16 mouse cellular contexts compared by ENCODE assay signal in genomic region chr3:59270811-59271210, GRCm38 (mm10). TPM values are rescaled to one million over a fixed set of nuclear protein-coding genes. Genes with fewer than 3 reads are reported as not detected.
DNase-seq lines count a peak whose midpoint lies in the region.
"Had no signal": no experiment of that assay in that cellular context is flagged by ENCODE, and none has a peak within 500 bp of the region (broad histone marks: within the 10 kb centered on the region; RNA-seq: fewer than 3 reads in every experiment).

No protein-coding gene starts in this region.

- DNase-seq in cerebellum, adult 11-12 months: peak; percentile 36
- DNase-seq in cerebellum, adult 11 months: no peak
- DNase-seq in cerebellum, adult 18-20 months: peak; percentile 31 to 52
- peak; percentile 30 for DNase-seq in cerebellum, adult 9-11 months
- no peak for DNase-seq in right cerebral cortex, postnatal 25 days
- no peak for DNase-seq in thymus, adult 18-20 months
- no peak for DNase-seq in gastrocnemius, adult 18-20 months (ENCODE audit: low spot score)
- DNase-seq: gastrocnemius, postnatal 14 days; heart, postnatal 36 days; kidney, adult 8-10 months; kidney, postnatal 10 days; lung, embryonic 14.5 days; right cerebral cortex, adult 18-20 months; right cerebral cortex, postnatal 4 days; thymus, postnatal 4 days had no signal

RNA-seq across cellular contexts. Expression of gene P2ry12, which starts 8.1 kb away (rescaled TPM):
- under 1 TPM; 0.27 to 0.69 TPM for total RNA-seq in gastrocnemius, adult 18-20 months (2021)
- total RNA-seq: granulocyte monocyte progenitor cell, adult 5-6 weeks had no signal

Comparison
In these comparisons a context has a peak if more than half of its experiments do, and no peak if none do; other contexts are left out.
1. DNase-seq: peak in cerebellum, adult 11-12 months (single experiment), cerebellum, adult 18-20 months (2 of 2) and cerebellum, adult 9-11 months (single experiment); none in cerebellum, adult 11 months (single experiment), right cerebral cortex, postnatal 25 days (single experiment), thymus, adult 18-20 months (0 of 2) and gastrocnemius, adult 18-20 months (single experiment).